ENCODE assay signal across 8 mouse cellular contexts in the genomic region with DNA sequence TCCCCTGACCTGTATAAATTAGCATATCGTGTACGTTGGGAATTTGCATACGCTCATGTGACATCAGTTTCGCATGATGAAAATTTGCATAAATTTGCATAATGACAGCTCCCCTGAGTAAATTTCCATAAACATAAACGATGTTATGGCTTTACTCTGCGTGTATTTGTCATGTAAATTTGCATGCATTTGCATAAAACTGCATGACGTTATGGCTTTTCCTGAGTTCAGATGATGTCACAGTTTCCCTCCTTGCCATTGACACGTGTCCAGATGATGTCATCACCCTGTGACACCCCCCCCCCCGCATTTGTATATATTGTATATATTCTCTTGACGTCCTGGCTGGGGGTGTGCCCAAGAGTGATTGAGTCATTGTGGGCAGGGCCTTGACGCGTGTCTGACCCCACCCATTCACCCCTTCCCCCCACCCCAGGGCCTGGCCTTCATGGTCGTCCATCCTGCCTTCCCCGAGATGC.
DNase-seq lines count a peak whose midpoint lies in the region; ATAC-seq and TF ChIP-seq lines count a peak whose summit lies in the region.

No protein-coding gene starts in this region.

- WGBS in thymus, adult 2 months, result 77% methylated on average over 14 of the region's 14 CpGs
- 63% methylated on average over 14 of the region's 14 CpGs for whole genome bisulfite sequencing in hindbrain, embryonic 12.5 days
- 79% methylated on average over 14 of the region's 14 CpGs for WGBS in midbrain, embryonic 11.5 days

- peak; percentile 4; the same call in 1 of the 2 replicates for ATAC-seq in hindbrain, embryonic 12.5 days (ENCODE audit: low FRiP score)
- ATAC-seq in midbrain, embryonic 11.5 days (ENCODE audit: low FRiP score), result peak; percentile 9; the same call in 1 of the 2 replicates

- H3K4me2 ChIP-seq in hindbrain, embryonic 12.5 days (replicated peaks), result peak overlapping the region; percentile 49
- peak overlapping the region; percentile 52 for H3K4me2 ChIP-seq in midbrain, embryonic 11.5 days

- H3K9me3 ChIP-seq in hindbrain, embryonic 12.5 days (replicated peaks), result 0 out of 2 replicates have a peak, but pooled peaks cover 10% of the 10 kb centered on the region
- H3K9me3 ChIP-seq in midbrain, embryonic 11.5 days (ENCODE audit: control insufficient read depth, low read length), result peaks cover 3% of the 10 kb centered on the region

- intact Hi-C loops in left cerebral cortex, postnatal 36 days (cut with DNase I), result loop anchor here (2.0 kb wide), 1 partner anchor 73 kb away; a partner anchor contains a TSS

- peak; percentile 17 for DNase-seq in embryo, embryonic 11 days
- DNase-seq in embryo, embryonic 10.5 days (ENCODE audit: low spot score), result no peak
- peak; percentile 18 for DNase-seq in thymus, adult 2 months
- DNase-seq in thymus, postnatal 0 days (ENCODE audit: low spot score), result no peak
- peak; percentile 90 for DNase-seq in midbrain, embryonic 11.5 days (ENCODE audit: low spot score, missing footprints)
- DNase-seq in adrenal gland, postnatal 4 days (ENCODE audit: low spot score in 2 of 2), result no peak
- no peak for DNase-seq in left cerebral cortex, postnatal 36 days (ENCODE audit: low spot score in 2 of 2)

- TF ChIP-seq POLR2A in thymus, adult 2 months (IDR thresholded peaks at IDR 0.05; ENCODE audit: control insufficient read depth, extremely low read depth, insufficient read depth, low read length, poor library complexity), result no peak

- H3K27ac ChIP-seq in thymus, adult 2 months (ENCODE audit: control insufficient read depth, insufficient read depth, low read length), result no peak overlapping the region
- H3K27ac ChIP-seq in hindbrain, embryonic 12.5 days, result peak overlapping the region; percentile 81
- no peak overlapping the region for H3K27ac ChIP-seq in midbrain, embryonic 11.5 days (ENCODE audit: low read depth, low read length)

- H3K4me1 ChIP-seq in thymus, adult 2 months (replicated peaks; ENCODE audit: control insufficient read depth, insufficient read depth, low read length), result peaks cover 3% of the 10 kb centered on the region; the same call in 1 of the 2 replicates
- H3K4me1 ChIP-seq in hindbrain, embryonic 12.5 days, result no peaks in the 10 kb centered on the region
- no peaks in the 10 kb centered on the region for H3K4me1 ChIP-seq in midbrain, embryonic 11.5 days (ENCODE audit: control insufficient read depth, insufficient read depth, low read length)

- H3K36me3 ChIP-seq in thymus, adult 2 months (ENCODE audit: control insufficient read depth, insufficient read depth, low read length), result peaks cover 10% of the 10 kb centered on the region
- H3K36me3 ChIP-seq in hindbrain, embryonic 12.5 days, result peaks cover 40% of the 10 kb centered on the region
- peaks cover 13% of the 10 kb centered on the region; the same call in 1 of the 2 replicates for H3K36me3 ChIP-seq in midbrain, embryonic 11.5 days (ENCODE audit: control insufficient read depth, insufficient read depth, low read length)

- H3K9ac ChIP-seq in hindbrain, embryonic 12.5 days, result no peak overlapping the region; the same call in 1 of the 2 replicates
- H3K9ac ChIP-seq in midbrain, embryonic 11.5 days (ENCODE audit: low read length), result no peak overlapping the region

- H3K27me3 ChIP-seq in thymus, adult 2 months (ENCODE audit: control insufficient read depth, insufficient read depth, low read length), result no peaks in the 10 kb centered on the region
- no peaks in the 10 kb centered on the region for H3K27me3 ChIP-seq in hindbrain, embryonic 12.5 days
- H3K27me3 ChIP-seq in midbrain, embryonic 11.5 days (ENCODE audit: control insufficient read depth, insufficient read depth, low read length), result no peaks in the 10 kb centered on the region

- no peak for TF ChIP-seq CTCF in thymus, adult 2 months (IDR thresholded peaks at IDR 0.05; ENCODE audit: borderline replicate concordance, control insufficient read depth, extremely low read depth, insufficient read depth, low read length, poor library complexity)

- H3K4me3 ChIP-seq in thymus, adult 2 months (ENCODE audit: control insufficient read depth, insufficient read depth, low read length), result no peak overlapping the region
- peak overlapping the region; percentile 52 for H3K4me3 ChIP-seq in hindbrain, embryonic 12.5 days
- peak overlapping the region; percentile 51 for H3K4me3 ChIP-seq in midbrain, embryonic 11.5 days (ENCODE audit: low read depth, low read length)

Comparison
In these comparisons a context has a peak if more than half of its experiments do, and no peak if none do; other contexts are left out.
1. DNase-seq: peak in embryo, embryonic 11 days (single experiment), thymus, adult 2 months (single experiment) and midbrain, embryonic 11.5 days (single experiment); none in embryo, embryonic 10.5 days (single experiment), thymus, postnatal 0 days (single experiment), adrenal gland, postnatal 4 days (0 of 2) and left cerebral cortex, postnatal 36 days (0 of 2).